Mouse (Mus musculus) frontal cortex, adult (tissue): ENCODE measurements at regions not wholly inside any gene's neighbourhood (a gene's known extent, or its start where the extent isn't known, plus 50 kb on each side); places are given as distances from the start of the nearest gene placed in this dataset.

ENCODE experiments used
- ATAC-seq: cut with Nextera tagmentation; 2 replicates; pipeline ENCODE4 v1.9.2; 2017; ENCODE audit warnings: mild to moderate bottlenecking, moderate library complexity, mixed read lengths; ENCODE audit not compliant: low TSS enrichment

DNA sequence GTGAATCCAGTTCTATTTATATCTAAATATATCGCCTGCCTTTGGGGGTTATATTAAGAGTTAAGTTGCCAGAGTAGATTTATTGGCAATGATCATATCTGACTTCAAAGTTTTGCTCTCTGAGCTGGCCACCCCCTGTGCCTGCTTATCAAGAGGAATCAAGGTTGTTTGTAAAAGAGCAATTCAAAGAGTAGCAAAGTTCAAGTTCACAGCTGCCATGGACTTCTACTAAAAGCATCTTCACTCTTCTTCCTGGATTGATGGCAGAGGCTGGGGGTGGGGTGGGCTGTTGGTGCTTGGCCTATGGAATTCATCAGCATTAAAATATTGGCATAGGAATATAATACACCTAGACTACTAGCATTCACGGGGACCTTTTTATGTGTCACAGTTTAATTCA lies 131.2 kb upstream of the Cxxc4 start:
- ATAC-seq: no peak

DNA sequence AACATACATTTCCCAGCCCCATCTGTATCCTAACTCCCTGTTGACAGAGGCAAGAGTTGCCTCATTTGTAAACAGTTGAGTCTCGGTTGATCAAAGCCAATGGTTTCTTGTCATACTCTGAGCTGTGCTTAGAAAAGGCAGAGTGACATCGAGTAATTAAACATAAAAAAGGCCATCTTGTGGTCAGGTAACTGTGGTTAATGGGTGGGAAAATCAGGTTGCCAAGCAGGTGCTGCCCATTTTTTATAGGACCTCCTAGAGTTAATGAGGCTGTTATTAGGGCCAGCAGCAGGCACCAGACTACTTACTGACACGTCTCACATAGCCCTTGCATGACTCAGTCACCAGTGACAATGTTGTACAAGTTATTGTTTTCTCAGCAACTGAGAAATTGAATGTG lies 130.7 kb upstream of the Cxxc4 start:
- no peak for ATAC-seq

DNA sequence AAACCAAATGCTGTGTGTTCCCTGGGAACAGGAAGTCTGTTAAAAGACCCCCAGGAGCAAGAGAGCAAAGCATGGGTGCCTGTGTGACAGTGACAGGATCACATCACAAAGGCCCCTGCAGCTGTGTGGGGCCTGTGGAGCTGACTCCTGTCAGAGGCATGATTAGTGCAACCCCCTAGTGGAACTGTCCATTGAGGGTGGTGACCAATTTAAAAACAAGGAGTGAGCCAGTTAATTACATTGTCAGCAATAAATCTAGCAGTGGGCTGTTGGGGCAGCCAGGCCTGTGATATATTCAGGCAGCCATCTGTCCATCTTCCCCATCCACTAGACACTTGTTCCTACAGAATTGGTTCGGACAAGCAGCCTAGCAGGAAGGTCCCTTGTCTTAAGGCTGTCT lies 121.8 kb upstream of the Cxxc4 start:
- ATAC-seq: no peak

DNA sequence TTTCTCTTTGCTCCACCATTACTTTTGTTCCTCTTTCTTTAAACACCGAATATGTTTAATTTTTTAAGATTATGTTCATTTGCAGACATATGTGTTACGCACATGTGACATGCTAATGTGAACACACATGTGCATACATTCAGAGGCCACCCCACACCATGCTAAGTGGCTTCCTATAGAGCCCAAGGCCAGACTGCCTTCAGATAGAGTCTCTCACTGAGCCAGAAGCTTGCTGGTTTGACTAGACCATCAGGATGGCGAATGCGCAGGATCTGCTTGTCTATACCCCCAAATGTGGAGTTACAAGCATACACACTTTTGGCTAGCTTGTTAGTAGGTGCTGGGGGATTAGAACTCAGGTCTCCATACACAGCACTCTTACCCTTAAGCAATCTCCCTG lies 121.3 kb upstream of the Cxxc4 start:
- no peak for ATAC-seq

DNA sequence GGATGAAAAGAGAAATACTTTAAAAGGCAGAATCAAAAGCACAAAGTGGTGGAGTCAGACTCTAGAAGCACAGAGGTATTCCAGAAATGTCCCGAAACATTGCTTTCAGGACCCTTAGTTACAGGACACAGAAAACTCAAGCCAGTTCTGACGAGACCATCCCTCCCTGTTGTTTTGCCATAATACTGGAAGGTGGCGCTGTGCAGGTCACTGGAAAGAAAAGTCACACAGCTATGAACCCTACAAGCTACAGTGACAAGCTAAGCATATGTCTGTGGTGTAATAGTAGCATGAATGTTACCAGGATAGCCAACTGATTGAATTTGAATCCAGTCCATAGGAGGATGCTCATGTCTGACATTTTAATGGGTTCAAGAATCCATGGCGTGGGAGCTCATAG lies 117.4 kb upstream of the Cxxc4 start:
- no peak for ATAC-seq

DNA sequence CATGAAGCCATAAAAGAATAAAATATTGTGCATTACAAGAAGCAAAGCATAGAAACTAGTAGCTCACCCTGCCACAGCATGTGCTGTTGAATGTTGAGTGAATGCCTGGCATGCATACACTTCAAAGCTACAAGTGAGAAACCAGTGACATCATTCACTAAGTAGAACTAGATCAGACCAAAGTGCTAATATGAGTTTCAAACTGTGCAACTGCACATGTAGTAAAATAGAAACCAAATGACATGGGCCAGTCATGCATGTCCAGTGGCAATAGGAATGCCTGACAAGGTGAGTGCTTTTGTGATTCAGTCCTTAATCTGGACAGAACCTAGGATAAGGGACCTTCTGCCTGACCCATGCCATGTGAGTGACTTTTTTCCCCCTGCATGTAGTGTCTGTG lies 111.3 kb upstream of the Cxxc4 start:
- ATAC-seq: no peak

DNA sequence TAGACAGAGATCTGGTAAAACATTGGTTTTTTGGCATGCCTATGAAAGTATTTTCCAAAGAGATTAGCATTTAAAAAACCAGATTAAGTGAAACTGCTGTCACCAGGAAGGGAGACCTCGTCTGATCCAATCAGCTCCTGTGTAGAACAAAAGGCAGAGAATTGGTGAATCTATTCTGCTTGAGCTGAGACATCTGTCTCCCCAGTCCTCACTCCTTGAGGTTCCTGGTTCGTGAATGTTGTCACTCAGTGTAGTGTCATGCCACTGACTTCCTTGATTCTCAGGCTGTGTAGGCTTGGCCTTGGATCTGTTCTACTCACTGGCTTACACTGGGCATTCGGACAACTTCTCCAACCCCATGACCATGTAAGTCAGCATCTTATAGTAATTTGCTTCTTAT lies 105.9 kb upstream of the Cxxc4 start:
- ATAC-seq: no peak

DNA sequence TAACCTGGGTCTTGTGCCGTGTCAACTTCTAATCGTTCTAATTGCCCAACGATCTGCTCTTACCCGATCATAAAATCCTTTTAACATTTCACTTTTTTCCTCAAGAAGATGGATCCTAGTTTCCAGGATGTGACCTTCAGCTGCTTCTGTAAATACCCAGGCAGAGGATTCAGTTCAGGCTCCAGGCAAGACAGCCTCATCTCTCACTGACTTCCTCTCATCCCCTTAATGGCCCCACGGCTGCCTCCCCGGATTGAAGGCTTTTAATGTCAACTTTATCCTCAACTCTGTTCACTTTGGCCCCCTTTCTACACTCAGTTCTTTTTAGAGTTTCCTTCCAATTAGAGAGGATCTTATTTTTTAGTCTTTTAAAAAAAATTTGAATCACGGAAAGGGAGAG lies 91.0 kb upstream of the Cxxc4 start:
- ATAC-seq: peak; percentile 52; the same call in 1 of the 2 replicates

DNA sequence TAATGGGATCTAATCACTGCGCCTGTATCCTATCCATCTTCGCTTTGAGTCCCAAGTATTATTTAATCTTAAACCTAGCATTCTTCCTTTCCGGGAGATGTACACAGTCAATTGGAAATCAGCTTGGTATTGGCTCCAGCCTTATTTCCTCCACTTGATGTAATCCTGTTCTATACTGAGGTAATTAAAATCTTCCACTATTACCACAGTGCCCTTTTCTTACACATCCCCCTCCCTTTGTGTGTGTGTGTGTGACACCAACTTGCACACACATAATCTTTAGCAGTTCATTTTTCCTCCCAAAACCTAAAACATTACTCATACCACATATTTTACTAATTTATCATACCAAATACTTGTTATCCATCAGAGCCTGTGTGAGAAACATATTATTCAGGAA lies 90.3 kb upstream of the Cxxc4 start:
- ATAC-seq: no peak

DNA sequence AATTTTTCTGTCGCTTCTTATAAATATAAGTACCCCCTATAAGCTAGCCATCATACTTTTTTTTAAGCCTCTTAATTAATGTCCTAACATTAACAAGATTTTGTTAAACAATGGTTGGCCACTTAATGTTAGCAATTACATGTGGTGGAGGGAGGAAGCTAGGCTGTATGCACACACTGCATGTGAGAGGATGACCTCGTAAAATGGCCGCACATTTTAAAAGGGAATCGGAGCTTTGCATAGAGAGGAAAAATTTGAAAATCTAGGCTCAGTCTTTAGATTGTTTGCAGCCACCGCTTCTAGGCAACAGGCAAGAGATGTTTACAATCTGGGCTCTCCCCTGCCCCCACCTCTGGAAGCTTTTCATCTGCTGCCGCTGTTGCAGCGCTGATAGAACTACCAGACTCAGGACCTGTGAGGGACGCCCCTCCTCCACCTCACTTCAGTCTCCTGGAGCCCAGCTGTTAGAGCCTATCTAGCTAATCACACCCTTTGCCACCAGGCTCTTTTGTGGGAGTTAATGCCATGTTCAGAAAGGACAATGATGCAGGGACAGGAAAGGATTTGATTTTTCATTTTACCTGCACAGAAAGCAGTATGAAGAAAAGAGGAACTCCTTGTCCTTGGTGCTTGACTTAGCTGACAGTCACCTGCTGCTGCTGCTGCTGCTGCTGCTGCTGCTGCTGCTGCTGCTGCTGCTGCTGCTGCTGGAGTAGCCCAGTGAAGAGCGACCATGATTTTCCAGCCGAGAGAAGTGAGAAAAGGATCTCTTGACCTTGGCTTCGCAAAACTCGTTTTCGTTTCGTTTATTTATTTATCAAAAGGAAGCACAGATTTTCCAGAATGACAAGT lies 89.7 kb upstream of the Cxxc4 start:
- peak; percentile 88 for ATAC-seq

DNA sequence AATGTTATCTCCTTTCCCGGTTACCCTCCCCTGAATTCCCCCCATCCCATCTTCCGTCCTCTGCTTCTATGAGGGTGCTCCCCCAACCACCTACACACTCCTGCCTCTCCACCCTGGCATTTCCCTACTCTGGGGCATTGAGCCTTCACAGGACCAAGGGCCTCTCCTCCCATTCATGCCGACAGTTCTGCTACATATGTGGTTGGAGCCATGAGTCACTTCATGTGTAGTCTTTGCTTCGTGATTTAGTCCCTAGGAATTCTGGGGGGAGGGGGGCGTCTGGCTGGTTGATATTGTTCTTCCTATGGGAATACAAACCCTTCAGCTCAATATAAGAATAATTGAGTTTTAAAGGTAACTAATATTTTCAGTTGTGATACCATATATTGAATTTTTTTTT lies 74.0 kb upstream of the Cxxc4 start:
- ATAC-seq: no peak

DNA sequence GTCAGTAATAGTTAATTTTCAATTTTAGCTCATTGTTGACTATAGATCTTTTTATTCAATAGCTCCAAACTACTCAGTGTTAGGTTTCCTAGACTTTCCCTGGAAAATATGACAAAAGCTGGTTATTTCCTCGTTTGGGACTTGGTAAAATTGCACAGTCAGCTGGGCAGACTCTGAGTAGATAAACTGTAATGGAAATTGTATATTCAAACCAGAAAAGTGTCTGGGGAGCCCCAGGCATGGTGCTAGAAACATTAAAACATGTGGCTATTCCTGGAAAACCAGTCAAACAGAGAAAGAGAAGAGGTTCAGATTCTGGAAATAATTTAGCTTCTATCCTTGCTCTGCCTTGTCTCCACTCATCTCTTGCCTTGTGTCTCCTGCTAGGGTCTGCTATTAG lies 66.4 kb upstream of the Cxxc4 start:
- no peak for ATAC-seq

DNA sequence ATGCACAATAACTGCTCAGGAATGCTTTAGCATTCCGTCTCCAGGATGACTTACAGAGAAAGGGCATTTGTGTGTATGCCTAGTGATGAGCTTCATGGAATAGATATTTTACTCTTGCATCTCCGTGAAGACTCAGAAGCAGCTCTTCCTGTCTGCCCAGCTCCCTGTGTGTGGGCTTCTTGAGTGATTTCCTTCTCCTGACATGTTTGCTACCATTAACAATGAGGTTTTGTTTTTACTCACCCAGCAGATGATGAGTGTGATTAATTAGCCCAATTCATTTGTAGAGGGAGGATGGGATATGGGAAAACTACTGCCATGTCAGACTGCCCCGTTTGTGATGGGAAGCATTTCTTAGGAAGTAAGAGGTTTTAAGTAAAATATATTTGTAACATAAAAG lies 63.9 kb upstream of the Cxxc4 start:
- no peak for ATAC-seq

DNA sequence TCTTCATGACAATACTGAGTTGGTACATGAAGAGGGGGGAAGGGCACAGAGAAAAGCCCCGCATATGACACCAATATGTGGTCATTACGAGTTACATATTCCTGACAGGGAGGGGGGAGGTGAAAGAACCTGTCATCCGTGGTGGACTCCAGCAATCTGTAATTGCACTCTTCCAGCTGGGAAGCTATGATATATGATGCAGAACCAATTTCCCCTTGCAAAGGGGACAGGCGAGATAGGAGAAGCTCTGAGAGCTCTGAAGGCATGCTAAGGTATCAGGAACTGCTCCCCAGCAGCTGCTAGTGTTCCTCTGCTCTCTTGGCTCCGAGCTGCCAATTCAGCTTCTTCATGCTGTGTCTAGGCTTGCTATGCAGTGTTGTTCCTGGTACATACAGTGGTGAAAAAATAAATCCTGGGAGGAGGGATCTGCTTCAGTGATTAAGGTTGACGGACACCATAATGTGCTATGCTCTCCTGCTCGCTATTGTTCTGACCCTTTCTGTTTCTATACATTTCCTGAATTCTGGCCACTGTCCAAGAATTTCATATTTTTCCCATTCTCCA lies 57.7 kb upstream of the Cxxc4 start:
- no peak for ATAC-seq

DNA sequence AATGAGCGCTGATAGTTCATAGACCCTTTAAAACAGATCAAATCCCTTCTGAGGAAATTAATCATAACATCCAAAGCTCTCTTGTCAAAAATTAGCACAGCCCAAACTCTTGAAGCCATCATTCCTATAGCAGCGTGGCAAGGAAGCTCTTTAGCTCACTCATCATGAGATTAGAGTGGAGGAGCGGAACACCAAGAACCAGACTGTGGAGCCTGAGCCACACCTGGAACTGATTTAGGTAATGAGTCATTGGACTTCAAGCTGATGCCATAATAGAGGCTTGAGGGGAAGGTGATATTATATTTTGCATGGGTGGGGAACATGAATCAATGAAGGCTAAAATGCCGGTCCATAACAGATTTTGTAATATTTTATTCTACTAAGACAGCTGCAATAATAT lies 52.2 kb upstream of the Cxxc4 start:
- no peak for ATAC-seq
